Mouse (Mus musculus) midbrain, embryonic 14.5 days (tissue): Measurements from ENCODE around the gene Smu1. TPM values are rescaled to one million over a fixed set of nuclear protein-coding genes. Genes with fewer than 3 reads are reported as not detected.

Experiments
- ATAC-seq: fragments of 200-750 bp; cut with Nextera tagmentation; 2 replicates; pipeline ENCODE4 v1.8.0; 2017; ENCODE audit warnings: moderate number of reproducible peaks, moderate library complexity; ENCODE audit not compliant: low FRiP score, low TSS enrichment
- DNase-seq: peaks from one replicate; pipeline ENCODE4 v3.0.0-alpha.2; 2015
- H3K27ac ChIP-seq: fragments of 300-500 bp; sonication (generic); replicated peaks from 2 replicates; pipeline ENCODE4 v1.5.1; 2014; ENCODE audit warnings: mild to moderate bottlenecking, low read depth, low read length, moderate library complexity
- H3K27me3 ChIP-seq: fragments of 300-500 bp; sonication (generic); 2 replicates; pipeline ENCODE4 v1.6.1; 2014; ENCODE audit warnings: low read length, control low read depth, mixed read lengths; ENCODE audit not compliant: control insufficient read depth, insufficient read depth
- H3K36me3 ChIP-seq: fragments of 300-500 bp; sonication (generic); 2 replicates; pipeline ENCODE4 v1.6.1; 2014; ENCODE audit warnings: low read length, control low read depth; ENCODE audit not compliant: control insufficient read depth, insufficient read depth
- H3K4me1 ChIP-seq: fragments of 300-500 bp; sonication (generic); 2 replicates; pipeline ENCODE4 v1.6.1; 2014; ENCODE audit warnings: mild to moderate bottlenecking, antibody characterized with exemption, low read length, control low read depth; ENCODE audit not compliant: control insufficient read depth, insufficient read depth
- H3K4me2 ChIP-seq: fragments of 300-500 bp; sonication (generic); 2 replicates; pipeline ENCODE4 v1.6.1; 2014; ENCODE audit warnings: mild to moderate bottlenecking, low read length, moderate library complexity
- H3K4me3 ChIP-seq: fragments of 300-500 bp; sonication (generic); replicated peaks from 2 replicates; pipeline ENCODE4 v1.5.1; 2014; ENCODE audit warnings: low read depth, low read length
- H3K9ac ChIP-seq: fragments of 300-500 bp; sonication (generic); replicated peaks from 2 replicates; pipeline ENCODE4 v1.6.1; 2014; ENCODE audit warnings: mild to moderate bottlenecking, low read length, moderate library complexity
- H3K9me3 ChIP-seq: fragments of 300-500 bp; sonication (generic); 2 replicates; pipeline ENCODE4 v1.6.1; 2016; ENCODE audit warnings: low read length, control low read depth, mixed read lengths; ENCODE audit not compliant: control insufficient read depth
- WGBS: fragments of 180-500 bp; shearing (Covaris S2); extraction: QIAGEN DNeasy Blood & Tissue Kit; methylation state at CpG from one replicate; pipeline ENCODE4 v1.1.7; 2014; 5-methylcytosine and 5-hydroxymethylcytosine counted together
- polyA plus RNA-seq: library from polyadenylated mRNA; unstranded; fragments of >200 nt; fragmentation: Nextera tagmentation; extraction: Ambion mirVana; gene quantifications from 2 replicates; pipeline ENCODE4 v1.2.1, GENCODE M21; 2014

Smu1 gene
- polyA plus RNA-seq, 1 experiment from 2014 or later: 136 TPM

DNA sequence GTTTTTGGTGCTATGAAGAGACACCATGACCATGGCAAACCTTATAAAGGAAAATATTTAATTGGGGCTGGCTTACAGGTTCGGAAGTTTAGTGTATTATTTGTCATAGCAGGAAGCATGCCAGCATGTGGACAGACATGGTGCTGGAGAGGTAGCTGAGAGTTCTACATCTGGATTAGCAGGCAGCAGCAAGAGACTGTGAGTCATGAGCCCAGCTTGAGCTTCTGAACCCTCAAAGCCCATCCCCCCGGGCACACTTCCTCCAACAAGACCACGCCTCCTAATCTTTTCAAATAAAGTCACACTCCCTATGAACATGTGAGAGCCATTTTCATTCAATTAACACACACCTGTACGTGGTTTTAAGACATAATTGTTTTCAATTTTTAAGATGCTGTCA lies 18.7 kb upstream of the Smu1 start:
- ATAC-seq: no peak

DNA sequence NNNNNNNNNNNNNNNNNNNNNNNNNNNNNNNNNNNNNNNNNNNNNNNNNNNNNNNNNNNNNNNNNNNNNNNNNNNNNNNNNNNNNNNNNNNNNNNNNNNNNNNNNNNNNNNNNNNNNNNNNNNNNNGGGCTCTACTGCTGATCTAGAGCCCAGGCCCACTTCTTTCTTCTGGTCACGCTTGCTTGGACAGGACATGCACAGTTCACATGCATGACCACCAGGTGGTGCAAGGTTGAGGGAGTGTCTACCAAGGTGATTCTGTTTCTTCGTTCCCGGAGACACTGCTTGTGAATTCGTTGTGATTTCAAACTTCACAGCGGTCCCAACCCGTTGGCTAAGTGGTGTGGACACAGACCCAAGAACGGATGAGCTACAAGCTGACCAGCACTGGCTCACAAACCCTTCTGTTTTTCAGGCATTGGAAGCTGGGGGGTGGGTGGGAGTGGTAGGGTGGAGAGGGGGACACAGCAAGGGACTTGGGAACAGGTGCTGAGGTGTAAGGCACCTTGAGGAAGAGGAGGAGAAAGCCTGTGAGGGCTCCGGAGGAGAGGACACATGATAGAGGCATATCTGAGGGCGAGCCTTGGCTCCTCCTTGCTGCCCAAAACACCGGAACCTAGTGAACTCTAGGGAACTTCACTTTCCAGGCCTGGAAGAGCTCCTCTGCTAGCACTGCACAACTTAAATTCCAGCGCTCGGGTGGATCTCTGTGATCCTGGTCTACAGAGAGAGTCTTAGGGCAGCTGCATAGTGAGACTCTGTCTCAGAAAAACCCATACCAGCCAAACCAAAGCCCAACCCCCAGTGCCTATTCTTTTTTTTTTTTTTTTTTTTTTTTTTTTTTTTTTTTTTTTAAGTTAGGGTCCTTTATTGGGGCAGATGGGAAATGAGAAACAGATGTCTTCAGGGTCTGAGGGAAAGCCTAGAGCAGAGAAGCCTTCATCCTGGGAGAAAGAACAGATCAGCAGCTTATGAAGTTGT lies 16.8 kb upstream of the Smu1 start:
- peak; percentile 59; the same call in 1 of the 2 replicates for ATAC-seq
- no peaks in the 10 kb centered on the region for H3K9me3 ChIP-seq
- H3K27me3 ChIP-seq: no peaks in the 10 kb centered on the region
- DNase-seq: peak; percentile 85
- peak overlapping the region; percentile 40 for H3K4me2 ChIP-seq
- 0 out of 2 replicates have a peak, but pooled peaks cover 4% of the 10 kb centered on the region for H3K4me1 ChIP-seq
- H3K36me3 ChIP-seq: no peaks in the 10 kb centered on the region
- no peak overlapping the region for H3K9ac ChIP-seq
- H3K4me3 ChIP-seq: no peak overlapping the region
- no peak overlapping the region for H3K27ac ChIP-seq
- WGBS: 20% methylated on average over 12 of the region's 12 CpGs

More for the DNA sequence above, 18.7 kb upstream of the Smu1 start:
- 0 out of 2 replicates have a peak, but pooled peaks cover 4% of the 10 kb centered on the region for H3K4me1 ChIP-seq
- no peak for DNase-seq
- H3K9ac ChIP-seq: no peak overlapping the region
- no peak overlapping the region for H3K4me3 ChIP-seq
- H3K27me3 ChIP-seq: no peaks in the 10 kb centered on the region
- no peak overlapping the region for H3K27ac ChIP-seq
- WGBS: 77% methylated on average over 4 of the region's 4 CpGs
- H3K4me2 ChIP-seq: no peak overlapping the region
- no peaks in the 10 kb centered on the region for H3K36me3 ChIP-seq
- no peaks in the 10 kb centered on the region for H3K9me3 ChIP-seq

DNA sequence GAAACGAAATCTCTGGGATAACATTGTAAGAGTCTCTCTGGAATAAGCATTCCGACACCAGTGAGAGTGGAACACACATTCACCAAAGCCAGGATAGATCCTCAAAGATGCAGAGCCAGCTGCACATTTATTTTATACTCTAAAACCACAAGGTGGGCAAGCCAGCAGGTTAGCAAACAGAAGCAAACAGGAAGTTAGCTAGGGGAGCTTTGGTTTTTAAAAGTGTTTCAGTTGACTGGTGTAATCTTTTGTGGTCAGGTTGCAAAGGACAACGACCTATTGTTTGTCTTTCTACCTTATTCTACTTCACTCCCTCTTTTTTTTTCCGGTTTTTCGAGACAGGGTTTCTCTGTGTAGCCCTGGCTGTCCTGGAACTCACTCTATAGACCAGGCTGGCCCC lies 2.2 kb upstream of the Smu1 start:
- H3K27ac ChIP-seq: no peak overlapping the region
- DNase-seq: no peak
- H3K4me1 ChIP-seq: 0 out of 2 replicates have a peak, but pooled peaks cover 2% of the 10 kb centered on the region
- peaks cover 8% of the 10 kb centered on the region for H3K36me3 ChIP-seq
- H3K4me2 ChIP-seq: no peak overlapping the region
- no peaks in the 10 kb centered on the region for H3K9me3 ChIP-seq
- WGBS: 62% methylated on average over 5 of the region's 5 CpGs
- H3K27me3 ChIP-seq: no peaks in the 10 kb centered on the region
- ATAC-seq: no peak
- no peak overlapping the region for H3K9ac ChIP-seq
- no peak overlapping the region for H3K4me3 ChIP-seq

DNA sequence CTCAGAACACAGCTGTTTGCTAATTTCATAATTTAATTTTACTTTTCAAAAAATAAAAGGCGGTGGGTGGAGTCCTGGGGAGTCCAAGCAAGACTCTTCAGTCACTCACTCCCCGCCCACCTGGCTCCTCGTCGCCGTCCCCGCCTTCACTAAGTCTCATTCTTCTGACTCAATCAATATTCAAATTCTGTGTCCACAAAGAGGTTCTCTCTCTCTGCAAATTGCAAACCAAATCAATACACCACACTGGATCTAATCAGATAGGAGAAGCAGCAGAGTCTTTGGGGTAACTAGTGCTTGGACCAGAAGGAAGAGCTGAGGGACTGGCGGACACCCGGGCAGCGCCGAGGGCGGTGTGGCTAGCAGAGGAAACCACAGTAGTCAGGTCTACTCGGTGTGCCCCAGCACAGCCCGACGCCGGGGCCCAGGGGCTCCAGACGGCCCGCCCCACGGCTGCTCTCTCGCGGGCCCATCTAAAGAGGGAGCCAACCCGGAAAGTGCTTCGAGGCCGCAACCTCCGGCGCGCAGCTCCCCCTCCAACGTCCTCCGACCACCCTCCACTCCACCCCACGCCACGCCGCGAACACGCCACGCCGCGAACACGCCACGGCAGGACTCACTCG lies 455 bp downstream of the Smu1 start:
- H3K9ac ChIP-seq: peak overlapping the region; percentile 74
- ATAC-seq: peak; percentile 84
- under 1% methylated on average over 38 of the region's 39 CpGs for WGBS
- DNase-seq: no peak
- 0 out of 2 replicates have a peak, but pooled peaks cover 2% of the 10 kb centered on the region for H3K4me1 ChIP-seq
- peak overlapping the region; percentile 58 for H3K27ac ChIP-seq
- H3K36me3 ChIP-seq: peaks cover 33% of the 10 kb centered on the region
- H3K27me3 ChIP-seq: no peaks in the 10 kb centered on the region
- no peaks in the 10 kb centered on the region for H3K9me3 ChIP-seq
- peak overlapping the region; percentile 93 for H3K4me3 ChIP-seq
- H3K4me2 ChIP-seq: peak overlapping the region; percentile 83

GRCm38 (mm10) chr4:40735351-40735750 lies 22.4 kb downstream of the Smu1 start:
- Histone ChIP-seq H3K4me2 (no peak overlapping the region), H3K27ac (no peak overlapping the region), H3K27me3 (no peaks in the 10 kb centered on the region), H3K4me1 (no peaks in the 10 kb centered on the region), H3K36me3 (peaks cover 92% of the 10 kb centered on the region), H3K9ac (no peak overlapping the region), H3K4me3 (no peak overlapping the region), H3K9me3 (no peaks in the 10 kb centered on the region)
- WGBS: 74% methylated on average over 1 of the region's 1 CpGs
- ATAC-seq: no peak
- DNase-seq: no peak

- Histone ChIP-seq H3K9me3 (no peaks in the 10 kb centered on the region), H3K36me3 (peaks cover 95% of the 10 kb centered on the region), H3K4me2 (no peak overlapping the region), H3K27ac (no peak overlapping the region), H3K27me3 (no peaks in the 10 kb centered on the region), H3K4me1 (peaks cover 2% of the 10 kb centered on the region; the same call in 1 of the 2 replicates), H3K9ac (no peak overlapping the region), H3K4me3 (no peak overlapping the region)
- DNase-seq: no peak
- ATAC-seq: no peak
Observed at GRCm38 (mm10) chr4:40731262-40731661, 26.5 kb downstream of the Smu1 start.

DNA sequence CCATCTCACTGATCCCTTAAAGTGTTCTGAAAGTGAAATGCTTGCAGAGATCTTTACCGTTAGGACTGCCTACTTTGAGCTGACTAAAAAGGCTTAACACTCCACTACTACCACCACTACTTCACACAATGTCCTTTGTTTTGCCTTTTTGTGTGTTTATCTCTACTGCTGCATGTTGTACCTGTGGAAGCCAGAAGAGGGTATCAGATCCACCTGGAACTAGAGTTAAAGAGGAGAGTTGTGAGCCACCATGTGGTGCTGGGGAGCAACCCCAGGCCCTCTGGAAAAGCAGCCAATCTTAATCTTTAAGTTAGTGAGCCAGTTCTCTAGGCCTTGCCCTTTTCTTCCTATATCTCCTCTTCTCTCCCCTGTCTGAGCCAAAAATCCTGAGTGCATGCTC lies 30.5 kb downstream of the Smu1 start:
- Histone ChIP-seq H3K27me3 (no peaks in the 10 kb centered on the region), H3K36me3 (peaks cover 81% of the 10 kb centered on the region), H3K4me1 (peaks cover 27% of the 10 kb centered on the region), H3K27ac (no peak overlapping the region), H3K4me2 (no peak overlapping the region), H3K9ac (no peak overlapping the region), H3K4me3 (no peak overlapping the region), H3K9me3 (no peaks in the 10 kb centered on the region)
- ATAC-seq: no peak
- WGBS: 91% methylated on average over 1 of the region's 1 CpGs
- no peak for DNase-seq

GRCm38 (mm10) chr4:40725554-40725953 lies 32.2 kb downstream of the Smu1 start:
- Histone ChIP-seq H3K27ac (no peak overlapping the region), H3K4me1 (peaks cover 37% of the 10 kb centered on the region), H3K4me3 (no peak overlapping the region), H3K36me3 (peaks cover 64% of the 10 kb centered on the region), H3K9me3 (no peaks in the 10 kb centered on the region), H3K4me2 (peak overlapping the region; percentile 85), H3K27me3 (no peaks in the 10 kb centered on the region), H3K9ac (no peak overlapping the region)
- DNase-seq (no peak), ATAC-seq (no peak)
